Mouse (Mus musculus) bone marrow, adult 2 months (tissue): Measurements from ENCODE around the gene Rtl1.

ENCODE experiments used
- CTCF ChIP-seq: fragments of 200-500 bp; IDR thresholded peaks from 2 replicates; pipeline ENCODE4 v1.5.1; 2011; ENCODE audit warnings: low read length, control low read depth; ENCODE audit not compliant: control insufficient read depth, insufficient read depth
- POLR2A ChIP-seq: fragments of 200-500 bp; IDR thresholded peaks from 2 replicates; pipeline ENCODE4 v1.6.1; 2011; ENCODE audit warnings: low read depth, mild to moderate bottlenecking, control low read depth, low read length, borderline replicate concordance; ENCODE audit not compliant: control insufficient read depth

- TF ChIP-seq POLR2A (no peak), CTCF (peak; percentile 65)
Observed at GRCm38 (mm10) chr12:109542635-109543249, 57.4 kb downstream of the Rtl1 start.
